Mouse (Mus musculus): ENCODE measurements at regions not wholly inside any gene's neighbourhood (a gene's known extent, or its start where the extent isn't known, plus 50 kb on each side); places are given as distances from the start of the nearest gene placed in this dataset.

DNA sequence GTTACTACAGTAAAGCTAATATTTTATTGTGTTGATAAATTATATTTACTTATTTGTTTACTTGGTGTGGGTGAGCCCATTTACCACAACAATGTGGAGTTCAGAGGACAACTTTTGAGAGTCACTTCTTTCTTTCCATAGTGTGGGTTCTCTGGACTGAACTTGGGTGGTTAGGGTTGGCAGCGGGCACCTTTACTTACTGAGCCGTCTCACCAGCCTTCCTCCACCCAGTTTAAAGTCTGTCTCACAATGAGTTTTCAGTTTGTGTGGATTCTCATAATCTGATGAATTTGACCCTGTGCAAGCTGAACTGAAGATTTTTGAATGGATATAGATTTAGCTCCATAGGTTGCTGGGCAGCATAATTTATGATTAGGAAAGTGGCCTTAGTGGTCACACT is 53.5 kb upstream of the Pth start:
- no peak for DNase-seq

- DNase-seq = peak; percentile 4 to 5
These were observed 55.2 kb upstream of the Pth start for GRCm38 (mm10) chr7:113443566-113443965.

DNA sequence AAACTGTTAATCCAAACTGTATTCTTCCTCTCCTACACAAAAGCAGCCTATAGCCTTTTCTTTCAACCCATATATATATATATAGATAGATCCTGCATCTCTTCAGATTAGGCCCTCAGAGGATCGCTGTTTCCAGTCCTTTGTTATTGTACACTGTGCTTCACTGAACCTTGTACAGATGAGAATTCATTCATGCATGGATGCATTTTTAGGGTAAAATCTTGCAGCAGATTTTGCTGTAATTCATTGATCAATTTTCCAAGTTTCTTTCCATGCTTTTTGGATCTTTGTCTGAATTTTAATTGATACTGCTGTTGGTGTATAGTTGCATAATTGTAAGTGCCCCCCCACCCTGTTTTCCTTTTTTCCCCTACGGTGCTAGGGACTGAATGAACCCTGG is 56.6 kb upstream of the Pth start:
- DNase-seq = no peak

DNA sequence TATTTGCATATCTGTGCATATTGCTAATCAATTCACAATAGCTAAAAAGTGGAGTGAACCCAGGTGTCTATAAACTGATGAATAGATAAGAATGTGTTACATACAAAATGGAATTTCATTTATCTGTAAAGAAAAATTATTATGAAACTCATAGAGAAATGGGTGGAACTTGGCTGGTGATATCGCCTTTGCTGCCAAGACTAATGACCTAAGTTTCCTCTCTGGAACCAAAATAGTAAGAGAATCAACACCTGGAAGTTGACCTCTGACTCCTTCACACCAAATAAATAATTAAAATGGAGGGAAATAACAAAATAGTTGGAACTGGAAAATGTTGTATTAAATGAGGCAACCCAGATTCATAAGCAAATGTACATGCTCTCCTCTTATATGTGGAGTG is 53.2 kb upstream of the Far1 start:
- DNase-seq = peak in 1 of 2 experiments; percentile 8

DNA sequence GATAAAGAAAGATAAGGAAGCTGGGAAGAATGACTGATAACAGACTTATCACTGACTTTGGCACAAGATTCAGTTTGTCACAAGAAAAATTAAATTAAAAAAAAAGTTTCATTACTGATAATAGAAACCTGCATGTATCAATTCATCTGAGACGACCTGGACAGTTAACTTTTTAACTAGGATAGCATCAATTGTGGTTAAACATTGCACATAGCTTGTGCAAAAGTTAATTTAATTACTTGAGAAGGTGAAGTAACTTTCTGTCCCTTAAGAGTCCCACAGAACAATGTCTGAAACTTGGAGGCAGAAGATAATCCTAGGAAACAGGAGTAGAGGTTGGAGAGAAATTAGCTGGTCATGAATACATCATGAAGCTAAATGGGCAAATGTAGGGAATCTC is 51.3 kb upstream of the Far1 start:
- no peak for DNase-seq

Data from adrenal gland, postnatal 36 days (tissue).